Mouse (Mus musculus): ENCODE data around the gene Txlng.
"Not testable (repeated sequence)": the region's sequence is repeated elsewhere in the genome, so short reads cannot be mapped to it uniquely, and the experiment has no call there.

Txlng gene

GRCm38 (mm10) chrX:162829203-162829708, at the start of gene Txlng:
Gene Txlng, minus strand, starts transcription at chrX:162829454.
- peak; percentile 98 for DNase-seq (ENCODE audit: low read depth, low spot score)

- DNase-seq (ENCODE audit: low read depth, low spot score): no peak
Measured at GRCm38 (mm10) chrX:162878236-162878635, 49.0 kb upstream of the Txlng start.

DNA sequence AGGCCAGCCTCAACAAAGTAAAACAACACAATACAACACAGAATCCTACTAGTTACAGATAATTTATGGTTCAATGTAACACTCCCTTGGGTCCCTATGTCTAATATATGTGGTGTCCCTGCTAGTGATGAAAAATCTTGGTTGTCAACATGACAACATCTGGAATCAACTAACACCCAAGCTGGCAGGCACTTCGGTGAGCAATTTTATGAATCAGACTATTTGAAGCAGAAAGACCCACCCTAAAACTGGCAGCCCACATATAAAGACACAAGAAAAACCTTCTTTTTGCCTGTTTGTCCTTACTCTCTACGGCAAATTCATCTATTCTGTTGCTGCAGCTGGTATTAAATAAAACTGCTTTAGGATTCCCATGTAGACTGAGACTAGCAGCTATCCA, 44.5 kb upstream of the Txlng start:
- DNase-seq (ENCODE audit: low read depth, low spot score): no peak

DNA sequence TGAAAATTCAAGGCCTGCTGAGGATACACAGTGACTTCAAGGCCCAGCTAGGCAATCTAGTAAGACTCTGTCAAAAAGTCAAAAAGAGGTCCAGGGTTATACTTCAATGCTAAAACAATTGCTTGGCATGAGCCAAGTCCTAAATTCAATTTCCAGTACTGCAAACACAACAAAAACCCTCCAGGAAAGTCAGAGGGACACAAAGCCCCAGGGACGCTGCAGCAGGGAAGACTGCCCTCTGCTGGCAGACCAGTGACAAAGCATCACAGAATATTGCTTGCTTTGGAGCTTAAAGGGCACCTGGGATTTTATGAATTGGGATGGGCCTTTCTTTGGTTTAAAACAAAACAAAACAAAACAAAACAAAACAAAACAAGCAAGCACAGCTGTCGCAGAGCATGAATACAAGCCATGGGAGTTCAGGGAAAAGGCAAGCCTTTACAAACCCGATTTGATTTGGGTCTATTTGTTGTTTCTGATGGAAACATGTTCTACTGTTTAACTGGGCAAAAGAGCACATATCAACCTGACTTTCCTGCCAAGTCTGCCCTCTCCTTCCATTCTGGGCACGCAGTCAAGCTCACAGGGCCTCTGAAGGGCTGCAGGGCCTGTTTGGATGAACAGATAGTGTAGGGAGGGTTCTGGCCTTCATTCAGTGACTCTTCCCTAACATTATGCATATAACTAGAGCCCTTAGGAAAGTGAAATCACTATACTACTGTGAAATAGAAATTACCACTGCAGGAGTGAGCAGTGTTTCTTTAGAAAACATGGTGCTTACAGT, 42.7 kb upstream of the Txlng start:
- DNase-seq (ENCODE audit: low read depth, low spot score): peak; percentile 21

DNA sequence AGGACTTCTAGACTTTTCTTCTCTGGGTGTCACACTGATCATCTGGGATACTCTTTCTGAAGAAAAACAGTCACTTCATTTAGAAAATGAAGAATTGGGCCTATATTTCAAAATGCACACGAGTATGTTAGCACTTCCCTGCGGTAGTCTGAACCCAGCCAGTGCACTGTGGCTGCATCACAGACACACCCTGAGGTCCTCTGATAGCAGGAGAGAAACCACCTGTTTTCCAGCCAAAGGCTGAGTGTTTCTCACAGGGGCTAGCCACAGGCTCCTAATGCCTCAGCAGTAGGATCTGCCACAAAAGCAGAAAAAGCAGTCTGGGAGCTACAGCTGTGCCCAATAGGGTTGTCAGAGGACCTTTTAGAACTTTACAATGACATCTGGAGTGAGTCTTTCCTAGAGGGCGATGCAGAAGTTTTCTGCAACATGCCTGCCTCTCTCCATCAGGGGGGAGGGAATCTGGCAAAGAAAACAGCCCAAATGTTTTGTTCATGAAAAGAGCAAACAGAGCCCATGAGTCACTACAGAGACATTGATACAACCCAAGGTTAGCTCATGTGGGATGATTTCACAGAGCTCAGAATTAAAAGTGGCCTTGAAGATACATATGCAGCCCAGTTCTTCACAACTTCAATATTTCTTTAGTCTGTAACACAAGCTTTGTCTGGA, 39.2 kb upstream of the Txlng start:
- DNase-seq (ENCODE audit: low read depth, low spot score): no peak

DNA sequence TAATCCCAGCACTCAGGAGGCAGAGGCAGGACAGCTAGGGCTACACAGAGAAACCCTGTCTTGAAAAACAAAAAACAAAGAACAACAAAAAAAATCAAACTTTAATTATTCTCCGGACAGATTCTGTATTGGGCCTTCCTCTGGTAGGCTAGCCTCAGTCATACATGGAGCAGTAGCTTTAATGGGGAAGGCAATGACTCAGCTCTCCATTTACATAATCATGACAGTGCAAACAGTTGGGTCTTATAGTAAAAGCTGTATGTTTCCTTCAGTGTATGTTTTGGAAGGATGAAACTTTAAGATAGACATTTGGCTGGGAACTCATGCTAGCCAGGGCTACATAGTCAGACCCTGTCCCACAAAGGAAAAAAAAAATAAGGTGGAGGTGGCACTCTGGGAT, 19.4 kb upstream of the Txlng start:
- DNase-seq (ENCODE audit: low read depth, low spot score): no peak

- no peak for DNase-seq (ENCODE audit: low read depth, low spot score)
Measured at GRCm38 (mm10) chrX:162845531-162845930, 16.3 kb upstream of the Txlng start.

GRCm38 (mm10) chrX:162844447-162845100, 15.3 kb upstream of the Txlng start:
- peak; percentile 47 for DNase-seq (ENCODE audit: low read depth, low spot score)

GRCm38 (mm10) chrX:162832101-162832500, 2.8 kb upstream of the Txlng start:
- DNase-seq (ENCODE audit: low read depth, low spot score): peak; percentile 98

GRCm38 (mm10) chrX:162831542-162831941, 2.3 kb upstream of the Txlng start:
- peak; percentile 90 for DNase-seq (ENCODE audit: low read depth, low spot score)

GRCm38 (mm10) chrX:162831036-162831435, 1.8 kb upstream of the Txlng start:
- DNase-seq (ENCODE audit: low read depth, low spot score): no peak

DNA sequence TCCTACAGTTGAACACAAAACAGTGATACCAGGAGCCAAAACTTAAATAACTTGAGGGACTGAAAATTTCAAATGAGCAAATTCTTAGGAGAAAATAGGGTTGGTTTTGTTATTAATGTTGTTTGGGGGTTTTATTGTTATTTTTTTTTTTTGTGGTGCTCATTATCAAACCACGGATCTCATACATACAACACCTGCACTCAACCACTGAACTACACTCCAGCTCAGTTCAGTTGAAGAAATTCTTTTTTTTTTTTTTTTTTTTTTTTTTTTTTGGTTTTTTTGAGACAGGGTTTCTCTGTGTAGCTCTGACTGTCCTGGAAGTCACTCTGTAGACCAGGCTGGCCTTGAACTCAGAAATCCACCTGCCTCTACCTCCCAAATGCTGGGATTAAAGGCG, 1.1 kb upstream of the Txlng start:
- DNase-seq (ENCODE audit: low read depth, low spot score): not testable (repeated sequence)

DNA sequence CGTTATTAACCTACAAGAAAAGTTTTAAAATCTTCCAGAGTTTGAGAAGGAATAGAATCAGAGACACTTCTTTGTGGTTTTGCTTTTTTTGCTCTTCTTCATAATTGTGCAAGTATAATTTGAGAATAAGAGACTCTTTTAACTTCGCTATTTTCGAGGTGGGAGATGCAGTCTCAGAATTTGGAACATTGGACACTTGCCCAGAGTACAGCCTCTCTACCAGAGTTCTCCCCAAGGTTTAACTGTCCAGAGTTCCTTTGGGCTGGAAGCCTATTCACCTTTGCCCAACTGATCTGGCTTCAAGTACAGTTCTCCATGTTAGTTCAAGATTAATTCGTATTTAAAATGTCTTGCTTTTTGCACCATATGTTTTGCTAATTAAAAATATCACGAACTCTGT, 487 bp upstream of the Txlng start:
- DNase-seq (ENCODE audit: low read depth, low spot score): no peak

- no peak for DNase-seq (ENCODE audit: low read depth, low spot score)
Measured at GRCm38 (mm10) chrX:162828783-162829182, 471 bp downstream of the Txlng start.

DNA sequence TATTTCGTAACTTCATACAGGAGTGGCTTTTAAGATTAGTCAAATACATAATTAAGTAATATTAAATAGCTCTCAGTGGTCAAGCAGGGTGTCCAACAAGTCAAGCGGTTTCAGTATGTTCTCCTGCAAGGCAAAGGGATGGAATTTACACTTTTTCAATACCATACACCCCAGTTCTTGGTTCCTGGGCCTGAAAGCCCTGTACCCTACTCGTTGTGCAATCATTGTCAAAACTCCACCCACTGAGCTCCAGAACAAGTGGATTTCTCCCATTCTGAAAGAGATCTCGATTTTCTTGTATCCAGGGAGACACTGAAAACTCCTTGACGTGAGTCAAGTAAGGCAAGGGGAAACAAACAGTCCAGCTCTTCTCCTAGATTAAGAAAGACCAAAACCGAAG, 1.2 kb downstream of the Txlng start:
- peak; percentile 24 for DNase-seq (ENCODE audit: low read depth, low spot score)

DNA sequence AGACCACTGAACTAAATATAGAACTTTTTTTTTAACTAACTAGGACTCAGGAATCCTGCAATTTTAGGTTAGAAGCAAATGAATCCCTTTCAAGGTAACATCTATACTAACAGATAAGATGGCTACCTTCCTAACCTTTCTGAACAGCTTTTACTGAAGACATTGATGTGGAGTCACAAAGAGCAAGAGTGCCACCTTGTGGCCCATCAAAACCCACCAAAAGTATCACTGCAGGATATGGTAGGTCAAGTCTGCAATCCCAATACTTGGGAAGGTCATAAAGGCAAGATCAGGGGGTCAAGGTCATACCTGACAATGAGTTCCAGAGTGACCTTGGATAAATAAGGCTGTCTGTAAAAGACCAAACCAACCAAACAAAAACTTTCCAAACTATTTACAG, 28.9 kb downstream of the Txlng start:
- peak; percentile 86 for DNase-seq (ENCODE audit: low read depth, low spot score)

GRCm38 (mm10) chrX:162791392-162791791, 37.9 kb downstream of the Txlng start:
- peak; percentile 12 for DNase-seq (ENCODE audit: low read depth, low spot score)

DNA sequence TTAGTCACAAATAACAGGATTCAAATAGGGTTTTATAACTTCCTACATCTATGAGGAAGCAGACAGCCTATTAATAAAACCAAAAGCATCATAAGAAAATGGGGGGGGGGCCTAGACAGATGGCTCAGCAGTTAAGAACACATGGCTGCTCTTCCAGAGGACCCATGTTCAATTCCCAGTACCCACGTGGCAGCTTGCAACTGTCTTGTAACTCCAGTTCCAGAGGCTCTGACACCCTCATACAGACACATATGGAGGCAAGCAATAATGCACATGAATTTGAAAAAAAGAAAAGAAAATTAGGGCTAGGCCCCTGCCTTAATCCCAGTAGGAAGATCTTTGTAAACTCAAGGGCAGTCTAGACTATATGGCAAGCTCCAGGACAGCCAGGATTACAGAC, 40.9 kb downstream of the Txlng start:
- no peak for DNase-seq (ENCODE audit: low read depth, low spot score)

- DNase-seq (ENCODE audit: low read depth, low spot score): peak; percentile 65
Measured at GRCm38 (mm10) chrX:162770726-162771125, 58.5 kb downstream of the Txlng start.

- peak; percentile 26 for DNase-seq (ENCODE audit: low read depth, low spot score)
Measured at GRCm38 (mm10) chrX:162761716-162762395, 67.4 kb downstream of the Txlng start.

- DNase-seq (ENCODE audit: low read depth, low spot score): peak; percentile 45
Measured at GRCm38 (mm10) chrX:162760958-162761515, 68.2 kb downstream of the Txlng start.
